Mouse (Mus musculus) forebrain, embryonic 10.5 days (tissue): ENCODE measurements around the gene Etv6. TPM values are rescaled to one million over a fixed set of nuclear protein-coding genes. Genes with fewer than 3 reads are reported as not detected.

Experiments used
- DNase-seq: peaks from one replicate; pipeline ENCODE4 v3.0.0-alpha.2; 2017; ENCODE audit warnings: low spot score; ENCODE audit errors: extremely low spot score
- H3K27ac ChIP-seq: fragments of 300-500 bp; sonication (generic); 2 replicates; pipeline ENCODE4 v1.5.1; 2016; ENCODE audit warnings: mild to moderate bottlenecking
- H3K27me3 ChIP-seq: fragments of 300-500 bp; sonication (generic); 2 replicates; pipeline ENCODE4 v1.6.1; 2016; ENCODE audit warnings: mild to moderate bottlenecking; ENCODE audit not compliant: poor library complexity, severe bottlenecking
- H3K36me3 ChIP-seq: fragments of 300-500 bp; sonication (generic); replicated peaks from 2 replicates; pipeline ENCODE4 v1.6.1; 2016; ENCODE audit warnings: mild to moderate bottlenecking, moderate library complexity
- H3K4me1 ChIP-seq: fragments of 300-500 bp; sonication (generic); 2 replicates; pipeline ENCODE4 v1.6.1; 2016
- H3K4me3 ChIP-seq: fragments of 300-500 bp; sonication (generic); 2 replicates; pipeline ENCODE4 v1.5.1; 2016; ENCODE audit warnings: mild to moderate bottlenecking, moderate library complexity
- H3K9me3 ChIP-seq: fragments of 300-500 bp; sonication (generic); 2 replicates; pipeline ENCODE4 v1.6.1; 2016; ENCODE audit warnings: mild to moderate bottlenecking, moderate library complexity
- WGBS: fragments of 180-500 bp; shearing (Covaris S2); methylation state at CpG from one replicate; pipeline ENCODE4 v1.1.7; 2016; 5-methylcytosine and 5-hydroxymethylcytosine counted together
- polyA plus RNA-seq: library from polyadenylated mRNA; unstranded; fragments of >200 nt; fragmentation: Nextera tagmentation; extraction: Ambion mirVana; gene quantifications from 2 replicates; pipeline ENCODE4 v1.2.1, GENCODE M21; 2016

Gene Etv6
- polyA plus RNA-seq, 1 experiment from 2014 or later = 16.2 TPM

DNA sequence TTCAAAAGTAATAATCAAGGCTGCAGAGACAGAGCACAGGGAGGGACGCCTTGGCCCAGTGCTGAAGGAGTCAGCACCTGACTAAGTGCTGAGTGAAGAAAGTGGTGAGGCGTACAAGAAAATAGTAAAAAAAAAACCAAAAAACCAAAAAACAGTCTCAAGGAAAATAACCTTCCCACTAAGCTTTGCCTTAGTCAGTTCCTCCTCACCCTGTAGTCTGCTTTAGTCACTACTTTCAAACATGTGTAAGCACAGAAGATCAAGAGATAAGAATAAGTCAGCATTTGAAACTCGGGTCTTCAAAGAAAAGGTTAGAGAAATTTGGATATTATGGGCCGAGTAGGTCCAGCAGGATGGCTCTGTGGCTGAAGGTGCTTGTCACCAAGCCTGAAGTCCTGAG is 52.2 kb downstream of the Etv6 start:
- Histone ChIP-seq H3K4me1 (peaks cover 18% of the 10 kb centered on the region), H3K9me3 (no peaks in the 10 kb centered on the region), H3K27me3 (no peaks in the 10 kb centered on the region), H3K4me3 (no peak overlapping the region), H3K27ac (no peak overlapping the region), H3K36me3 (peaks cover 12% of the 10 kb centered on the region; the same call in 1 of the 2 replicates)
- WGBS = 90% methylated on average over 4 of the region's 4 CpGs
- no peak for DNase-seq

DNA sequence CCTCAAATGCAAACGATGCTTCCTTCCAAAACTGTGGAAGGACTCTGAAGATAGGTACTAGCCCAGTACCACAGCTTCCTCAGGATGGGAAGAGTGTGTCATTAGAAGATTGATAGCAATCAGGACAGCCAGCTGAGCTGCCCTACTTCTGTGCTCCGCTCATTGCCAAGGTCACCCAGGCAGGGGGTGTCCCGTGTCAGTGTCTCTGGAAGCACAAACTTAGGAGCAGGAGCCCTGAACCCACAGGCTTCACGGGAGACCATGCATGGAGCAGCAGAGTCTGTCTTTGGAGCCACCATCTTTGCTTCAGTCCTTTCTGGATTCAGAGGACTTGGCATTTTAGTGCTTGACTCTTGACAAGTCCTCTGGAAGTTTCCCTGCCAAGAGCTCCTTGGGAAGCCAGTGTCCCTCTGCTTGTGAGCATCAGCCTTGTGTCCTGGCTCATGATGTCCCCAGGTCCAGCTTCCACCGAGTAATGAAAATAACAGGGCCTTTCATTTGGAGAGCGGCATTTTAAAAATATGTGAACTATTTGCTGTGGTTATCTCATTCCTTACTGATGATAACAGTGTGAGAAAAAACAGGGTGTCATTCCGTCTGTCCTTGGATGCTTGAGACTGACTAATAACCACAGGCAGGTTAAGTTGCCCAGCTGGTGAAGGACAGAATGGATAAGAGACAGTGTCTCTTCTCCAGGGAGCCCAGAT is 54.3 kb downstream of the Etv6 start:
- no peak overlapping the region for H3K4me3 ChIP-seq
- 89% methylated on average over 7 of the region's 7 CpGs for WGBS
- H3K9me3 ChIP-seq = no peaks in the 10 kb centered on the region
- no peaks in the 10 kb centered on the region for H3K27me3 ChIP-seq
- DNase-seq = no peak
- H3K4me1 ChIP-seq = peaks cover 18% of the 10 kb centered on the region
- H3K27ac ChIP-seq = no peak overlapping the region
- H3K36me3 ChIP-seq = peaks cover 24% of the 10 kb centered on the region

DNA sequence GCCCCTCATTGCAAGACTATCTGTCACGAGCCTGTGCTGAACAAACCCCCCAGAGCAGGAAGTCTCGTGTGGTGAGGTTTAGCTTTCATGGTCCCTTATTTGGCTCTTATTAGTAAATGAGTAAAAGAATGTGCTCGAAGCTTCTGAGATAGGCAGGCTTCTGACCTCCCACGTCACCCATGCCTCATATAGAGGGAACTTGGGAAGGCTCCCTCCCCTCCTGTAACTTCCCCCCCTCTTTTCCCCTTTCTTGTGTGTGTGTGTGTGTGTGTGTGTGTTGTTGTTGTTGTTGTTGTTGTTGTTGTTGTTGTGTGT is 54.8 kb downstream of the Etv6 start:
- no peak overlapping the region for H3K4me3 ChIP-seq
- 76% methylated on average over 4 of the region's 4 CpGs for WGBS
- no peaks in the 10 kb centered on the region for H3K27me3 ChIP-seq
- H3K9me3 ChIP-seq = no peaks in the 10 kb centered on the region
- DNase-seq = no peak
- peaks cover 24% of the 10 kb centered on the region for H3K36me3 ChIP-seq
- peaks cover 18% of the 10 kb centered on the region for H3K4me1 ChIP-seq
- no peak overlapping the region for H3K27ac ChIP-seq

DNA sequence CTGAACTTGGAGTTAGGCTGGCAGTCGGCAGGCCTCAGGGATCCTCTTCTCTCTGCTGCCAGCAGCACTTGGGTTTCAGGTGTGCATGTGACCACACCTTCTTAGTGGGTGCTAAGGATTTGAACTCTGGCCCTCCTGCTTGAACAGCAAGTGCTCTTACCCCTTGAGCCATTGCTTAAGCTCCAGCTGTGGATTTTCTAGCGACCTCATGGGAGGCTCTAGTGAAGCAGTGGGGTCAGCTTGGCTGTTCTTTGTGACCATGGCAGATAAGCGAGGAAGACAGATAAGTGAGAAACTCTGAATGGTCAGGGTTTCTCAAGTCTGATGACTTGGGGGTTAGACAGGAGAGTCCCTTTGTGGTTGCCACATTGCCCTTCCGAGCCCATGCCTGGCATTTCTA is 55.4 kb downstream of the Etv6 start:
- Histone ChIP-seq H3K9me3 (no peaks in the 10 kb centered on the region), H3K27ac (no peak overlapping the region), H3K4me3 (no peak overlapping the region), H3K4me1 (peaks cover 15% of the 10 kb centered on the region), H3K36me3 (peaks cover 24% of the 10 kb centered on the region), H3K27me3 (no peaks in the 10 kb centered on the region)
- no peak for DNase-seq
- WGBS = 93% methylated on average over 4 of the region's 4 CpGs

DNA sequence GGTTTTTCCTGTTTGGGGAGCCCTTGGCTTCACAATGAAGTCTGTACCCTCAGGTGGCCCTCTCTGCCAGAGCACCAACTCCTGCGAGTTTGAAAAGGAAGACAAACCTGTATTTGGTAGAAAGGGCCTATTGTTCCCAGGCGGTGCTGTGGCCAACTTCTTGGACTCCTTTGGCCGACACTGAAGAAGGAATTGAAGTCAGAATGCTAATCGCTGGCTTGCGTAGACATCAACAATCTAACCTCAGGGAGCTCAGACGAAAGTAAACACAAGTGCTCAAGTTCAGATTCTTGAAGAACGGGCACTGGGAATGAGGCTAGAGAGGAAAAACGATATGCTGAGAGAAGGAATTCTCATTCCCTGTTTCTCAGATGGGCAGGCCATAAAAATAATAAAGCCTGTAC is 55.9 kb downstream of the Etv6 start:
- Histone ChIP-seq H3K27ac (no peak overlapping the region), H3K9me3 (no peaks in the 10 kb centered on the region), H3K4me3 (no peak overlapping the region), H3K36me3 (peaks cover 24% of the 10 kb centered on the region), H3K4me1 (peaks cover 10% of the 10 kb centered on the region), H3K27me3 (no peaks in the 10 kb centered on the region)
- 82% methylated on average over 8 of the region's 8 CpGs for WGBS
- DNase-seq = no peak

DNA sequence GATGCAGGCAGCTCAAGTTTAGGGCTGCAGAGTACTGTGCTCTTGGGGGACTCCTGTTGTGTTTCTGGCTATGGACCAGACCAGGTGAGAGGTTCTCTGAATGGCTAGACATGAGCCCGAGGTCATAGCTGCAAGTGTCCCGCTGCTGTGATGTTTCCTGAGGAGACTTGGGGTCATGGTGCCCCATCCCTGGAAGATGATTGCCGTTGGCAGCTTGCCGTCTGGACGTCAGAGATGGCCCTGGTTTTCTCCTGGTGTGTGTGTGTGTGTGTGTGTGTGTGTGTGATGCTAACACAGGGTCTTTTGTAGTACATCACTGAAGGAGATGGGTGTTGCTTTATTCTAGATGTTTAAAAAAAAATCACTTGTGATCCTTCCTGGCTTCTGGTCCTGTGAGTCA is 58.6 kb downstream of the Etv6 start:
- WGBS = 91% methylated on average over 5 of the region's 5 CpGs

DNA sequence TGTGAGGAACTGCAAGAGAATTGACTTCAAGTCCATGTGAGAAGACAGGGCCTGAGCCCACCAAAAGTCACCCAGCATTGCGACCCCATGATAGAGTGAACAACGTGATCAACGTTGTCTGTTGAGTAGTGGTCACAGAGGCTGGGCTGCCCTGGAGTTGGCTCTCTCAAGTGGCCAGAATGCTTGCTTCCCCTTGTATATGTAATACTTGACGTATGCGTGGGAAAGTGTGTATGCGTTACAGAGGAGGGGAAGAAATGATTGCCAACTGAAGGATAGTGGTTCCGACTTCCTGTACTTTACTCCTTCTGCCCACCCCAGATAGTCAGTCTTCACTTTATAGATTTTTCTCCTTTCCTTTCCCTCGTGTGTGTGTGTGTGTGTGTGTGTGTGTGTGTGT is 59.1 kb downstream of the Etv6 start:
- Histone ChIP-seq H3K4me1 (peaks cover 6% of the 10 kb centered on the region; the same call in 1 of the 2 replicates), H3K9me3 (no peaks in the 10 kb centered on the region), H3K4me3 (no peak overlapping the region), H3K27me3 (no peaks in the 10 kb centered on the region), H3K36me3 (peaks cover 23% of the 10 kb centered on the region), H3K27ac (no peak overlapping the region)
- WGBS = 93% methylated on average over 8 of the region's 8 CpGs
- DNase-seq = no peak

More for the DNA sequence above, 58.6 kb downstream of the Etv6 start:
- Histone ChIP-seq H3K9me3 (no peaks in the 10 kb centered on the region), H3K27me3 (no peaks in the 10 kb centered on the region), H3K36me3 (peaks cover 24% of the 10 kb centered on the region), H3K4me3 (no peak overlapping the region), H3K4me1 (peaks cover 6% of the 10 kb centered on the region; the same call in 1 of the 2 replicates), H3K27ac (no peak overlapping the region)
- no peak for DNase-seq

DNA sequence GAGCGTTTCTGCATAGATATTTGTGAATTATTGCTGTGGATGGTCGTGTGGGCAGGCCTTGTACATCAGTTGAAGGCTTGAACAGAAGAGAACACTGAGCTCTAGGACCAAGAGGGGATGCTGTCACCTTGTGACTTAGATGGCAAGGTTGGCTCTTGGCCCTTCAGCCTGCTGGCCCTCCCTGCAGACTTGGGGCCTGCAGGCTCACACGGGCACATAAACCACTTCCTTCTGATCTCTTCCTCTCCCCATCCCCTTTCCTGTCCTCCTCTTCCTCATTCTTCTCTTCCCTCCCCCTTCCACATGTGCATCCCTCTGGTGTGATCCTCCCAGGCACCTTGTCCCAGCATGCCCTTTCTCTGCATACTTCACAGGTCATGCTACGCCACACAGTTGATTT is 60.1 kb downstream of the Etv6 start:
- WGBS = 87% methylated on average over 4 of the region's 4 CpGs
- Histone ChIP-seq H3K4me1 (peaks cover 10% of the 10 kb centered on the region), H3K36me3 (peaks cover 19% of the 10 kb centered on the region), H3K9me3 (no peaks in the 10 kb centered on the region), H3K4me3 (no peak overlapping the region), H3K27ac (no peak overlapping the region), H3K27me3 (no peaks in the 10 kb centered on the region)
- no peak for DNase-seq

DNA sequence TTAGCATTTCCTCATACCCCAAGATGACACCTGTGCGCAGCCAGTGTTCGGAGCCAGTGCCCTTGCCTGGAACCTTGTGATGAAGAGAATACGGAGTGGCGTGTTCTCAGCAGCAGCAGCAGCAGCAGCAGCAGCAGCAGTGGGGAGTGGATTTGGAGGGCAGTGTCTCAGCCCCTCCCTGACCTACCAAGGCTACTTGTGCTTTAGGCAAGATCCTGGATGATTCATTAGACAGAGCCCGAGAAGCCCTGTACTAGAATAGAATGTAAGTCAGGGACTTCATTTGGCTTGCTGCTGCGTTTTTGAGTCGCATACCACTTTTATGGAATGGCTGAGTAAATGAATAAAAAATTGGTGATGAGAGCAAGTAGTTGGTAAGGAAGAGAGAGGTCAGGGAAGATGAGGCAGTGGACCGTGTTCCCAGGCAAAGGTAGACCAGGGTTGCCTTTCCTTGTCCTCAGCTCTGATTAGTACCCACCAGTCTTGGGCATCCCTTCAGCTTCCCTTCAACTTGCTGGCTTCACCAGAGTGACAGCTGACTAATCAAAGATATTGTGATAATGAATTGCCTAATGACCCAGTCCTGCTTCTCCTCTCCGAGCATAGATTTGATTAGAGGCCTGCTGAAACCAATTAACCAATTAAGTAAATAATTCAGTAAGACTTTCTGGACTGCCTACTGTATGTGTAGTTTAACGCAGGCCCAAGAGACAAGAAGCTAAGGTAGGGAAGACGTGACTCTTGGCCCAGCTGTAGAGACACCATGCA is 64.7 kb downstream of the Etv6 start:
- Histone ChIP-seq H3K36me3 (no peaks in the 10 kb centered on the region; the same call in 1 of the 2 replicates), H3K4me3 (no peak overlapping the region), H3K27me3 (no peaks in the 10 kb centered on the region), H3K4me1 (peaks cover 7% of the 10 kb centered on the region; the same call in 1 of the 2 replicates), H3K27ac (no peak overlapping the region), H3K9me3 (no peaks in the 10 kb centered on the region)
- WGBS = 93% methylated on average over 11 of the region's 11 CpGs
- no peak for DNase-seq

DNA sequence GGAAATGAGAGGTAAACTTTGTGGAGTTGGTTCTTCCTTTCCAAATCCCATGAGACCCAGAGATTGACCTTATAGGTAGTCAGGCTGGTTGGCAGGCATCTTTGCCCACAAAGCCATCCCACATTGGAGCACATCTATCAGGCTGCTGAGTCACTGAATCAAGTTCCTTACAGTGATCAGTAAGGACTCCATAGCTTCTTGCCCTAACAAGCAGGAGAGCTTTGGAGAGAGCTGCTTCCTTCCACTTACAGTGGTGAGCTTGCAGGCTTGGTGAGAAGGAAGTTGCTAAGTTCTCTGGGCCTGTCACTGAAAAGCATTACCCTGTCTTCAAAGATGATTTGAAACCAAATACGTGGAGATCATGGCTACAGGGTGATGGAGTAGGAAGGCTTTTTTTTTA is 66.9 kb downstream of the Etv6 start:
- no peak overlapping the region for H3K27ac ChIP-seq
- DNase-seq = no peak
- H3K4me1 ChIP-seq = peaks cover 22% of the 10 kb centered on the region
- 85% methylated on average over 1 of the region's 1 CpGs for WGBS
- H3K4me3 ChIP-seq = no peak overlapping the region
- no peaks in the 10 kb centered on the region for H3K9me3 ChIP-seq
- H3K27me3 ChIP-seq = no peaks in the 10 kb centered on the region
- peaks cover 7% of the 10 kb centered on the region for H3K36me3 ChIP-seq

DNA sequence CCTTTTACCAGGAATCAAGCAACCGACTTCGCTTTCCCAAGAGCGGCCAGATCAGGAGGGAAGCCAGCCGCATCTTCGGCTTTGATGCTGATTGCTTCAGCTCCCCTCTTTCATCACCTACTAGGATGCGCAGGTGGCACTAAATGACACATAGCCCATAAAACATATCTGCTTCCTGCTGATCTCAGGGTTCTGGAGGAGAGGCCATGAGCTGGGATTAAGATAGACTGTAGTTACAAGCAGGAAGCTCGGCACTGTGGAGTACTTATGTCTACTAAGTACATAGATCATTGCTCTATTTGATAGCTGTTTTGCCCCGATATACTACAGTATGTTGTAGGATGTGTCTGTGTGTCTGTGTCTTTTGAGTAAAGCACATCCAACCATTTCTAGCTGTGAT is 68.0 kb downstream of the Etv6 start:
- WGBS = 92% methylated on average over 8 of the region's 8 CpGs
- H3K27me3 ChIP-seq = no peaks in the 10 kb centered on the region
- H3K27ac ChIP-seq = no peak overlapping the region
- no peak overlapping the region for H3K4me3 ChIP-seq
- no peak for DNase-seq
- H3K36me3 ChIP-seq = peaks cover 18% of the 10 kb centered on the region
- no peaks in the 10 kb centered on the region for H3K9me3 ChIP-seq
- peaks cover 22% of the 10 kb centered on the region for H3K4me1 ChIP-seq

DNA sequence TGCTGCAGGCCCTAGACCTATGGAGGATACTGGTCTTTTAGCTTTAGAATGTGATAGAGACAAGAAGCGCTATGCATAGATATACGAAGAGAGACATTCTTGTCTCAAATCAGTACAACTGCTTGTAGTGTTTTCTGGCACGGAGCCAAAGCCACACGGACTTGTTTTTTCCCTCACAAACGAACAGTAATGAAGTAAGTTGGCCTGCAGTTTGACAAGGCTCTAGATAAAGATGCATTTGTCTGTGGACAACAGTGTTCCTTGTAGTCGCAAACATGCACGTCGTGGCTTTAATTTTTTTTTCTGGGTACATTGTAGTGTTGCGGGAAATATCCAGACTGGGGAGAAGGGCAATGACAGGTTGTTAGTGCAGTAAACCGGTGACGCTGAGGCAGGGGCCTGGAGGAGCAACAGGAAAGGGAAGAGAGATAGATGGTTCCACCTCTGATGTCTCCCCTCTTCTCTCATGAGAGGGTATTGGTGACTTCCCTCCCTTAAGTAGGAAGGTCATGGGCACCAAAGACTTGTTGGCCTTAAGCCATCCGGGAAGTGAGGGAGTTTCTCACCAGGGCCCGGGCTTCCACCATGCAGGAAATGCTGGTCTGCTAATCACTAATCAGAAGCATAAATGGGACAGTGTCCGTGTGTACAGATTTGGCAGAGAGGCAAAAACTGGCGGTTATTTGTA is 70.2 kb downstream of the Etv6 start:
- H3K27ac ChIP-seq = no peak overlapping the region
- no peak for DNase-seq
- H3K27me3 ChIP-seq = no peaks in the 10 kb centered on the region
- 90% methylated on average over 15 of the region's 15 CpGs for WGBS
- H3K4me3 ChIP-seq = no peak overlapping the region
- peaks cover 18% of the 10 kb centered on the region for H3K4me1 ChIP-seq
- H3K36me3 ChIP-seq = peaks cover 33% of the 10 kb centered on the region
- H3K9me3 ChIP-seq = peaks cover 8% of the 10 kb centered on the region; the same call in 1 of the 2 replicates

DNA sequence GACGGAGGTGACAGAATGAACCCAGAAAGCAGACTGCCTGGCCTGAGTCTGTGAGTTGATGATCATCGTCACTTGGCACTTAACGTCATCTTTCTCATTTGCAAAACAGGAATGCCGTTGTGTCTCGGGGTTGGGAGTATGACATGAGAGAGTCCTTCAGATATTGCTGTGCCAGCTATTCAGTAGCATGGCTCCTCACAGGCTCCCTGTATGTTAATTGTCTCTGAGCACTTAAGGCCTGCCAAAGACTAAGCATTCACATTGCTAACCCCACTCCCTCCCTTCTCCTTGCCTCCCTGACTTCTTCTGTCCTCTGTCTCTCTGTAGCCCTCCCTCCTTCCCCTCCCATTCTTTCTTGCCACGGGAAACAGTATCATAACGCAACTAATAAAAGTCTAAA is 72.2 kb downstream of the Etv6 start:
- H3K9me3 ChIP-seq = peaks cover 8% of the 10 kb centered on the region; the same call in 1 of the 2 replicates
- no peak for DNase-seq
- peaks cover 37% of the 10 kb centered on the region for H3K36me3 ChIP-seq
- no peak overlapping the region for H3K27ac ChIP-seq
- no peak overlapping the region for H3K4me3 ChIP-seq
- H3K27me3 ChIP-seq = no peaks in the 10 kb centered on the region
- WGBS = 96% methylated on average over 7 of the region's 7 CpGs
- peaks cover 18% of the 10 kb centered on the region for H3K4me1 ChIP-seq
